Mouse (Mus musculus) kidney, adult 2 months (tissue): ENCODE data around the gene Xkr8. TPM values are rescaled to one million over a fixed set of nuclear protein-coding genes. Genes with fewer than 3 reads are reported as not detected.
A peak's percentile ranks its signal among the peaks of the same experiment; 100 is the strongest.

ENCODE experiments used
- DNase-seq: peaks from one replicate; pipeline ENCODE4 v3.0.0; 2021
- H3K27ac ChIP-seq: fragments of 200-500 bp; 2 replicates; pipeline ENCODE4 v1.5.1; 2012; ENCODE audit warnings: low read depth, low read length, control low read depth, inconsistent platforms; ENCODE audit not compliant: insufficient read depth
- H3K27me3 ChIP-seq: fragments of 200-500 bp; replicated peaks from 2 replicates; pipeline ENCODE4 v1.6.1; 2012; ENCODE audit warnings: mild to moderate bottlenecking, moderate library complexity, low read length, inconsistent platforms; ENCODE audit not compliant: control insufficient read depth, insufficient read depth
- H3K36me3 ChIP-seq: fragments of 200-500 bp; 2 replicates; pipeline ENCODE4 v1.6.1; 2012; ENCODE audit warnings: mild to moderate bottlenecking, moderate library complexity, low read length, inconsistent platforms; ENCODE audit not compliant: control insufficient read depth, insufficient read depth
- H3K4me1 ChIP-seq: fragments of 200-500 bp; 2 replicates; pipeline ENCODE4 v1.6.1; 2011; ENCODE audit warnings: low read length; ENCODE audit not compliant: control insufficient read depth, insufficient read depth
- H3K4me3 ChIP-seq: fragments of 200-500 bp; 2 replicates; pipeline ENCODE4 v1.5.1; 2011; ENCODE audit warnings: mild to moderate bottlenecking, low read depth, low read length, control low read depth; ENCODE audit not compliant: insufficient read depth
- CTCF ChIP-seq: fragments of 200-500 bp; conservative IDR thresholded peaks from 2 replicates; pipeline ENCODE4 v1.5.1; 2011; ENCODE audit warnings: low read depth, mild to moderate bottlenecking, control low read depth, low read length, moderate library complexity, mixed read lengths; ENCODE audit not compliant: insufficient read depth, insufficient read length
- POLR2A ChIP-seq: fragments of 200-500 bp; IDR thresholded peaks from one replicate; pipeline ENCODE4 v1.6.1; 2011; ENCODE audit warnings: low read depth, low read length, control low read depth
- WGBS: fragments of 180-500 bp; shearing (Covaris S2); methylation state at CpG from one replicate; pipeline ENCODE4 v1.1.7; 2018; 5-methylcytosine and 5-hydroxymethylcytosine counted together
- polyA plus RNA-seq: library from polyadenylated mRNA; depleted of rRNA; stranded (reverse); fragments of >200 nt; gene quantifications from 2 replicates; pipeline ENCODE4 v1.2.3, GENCODE M21; 2012

The Xkr8 gene
- polyA plus RNA-seq, 1 experiment, result 4.4 TPM

DNA sequence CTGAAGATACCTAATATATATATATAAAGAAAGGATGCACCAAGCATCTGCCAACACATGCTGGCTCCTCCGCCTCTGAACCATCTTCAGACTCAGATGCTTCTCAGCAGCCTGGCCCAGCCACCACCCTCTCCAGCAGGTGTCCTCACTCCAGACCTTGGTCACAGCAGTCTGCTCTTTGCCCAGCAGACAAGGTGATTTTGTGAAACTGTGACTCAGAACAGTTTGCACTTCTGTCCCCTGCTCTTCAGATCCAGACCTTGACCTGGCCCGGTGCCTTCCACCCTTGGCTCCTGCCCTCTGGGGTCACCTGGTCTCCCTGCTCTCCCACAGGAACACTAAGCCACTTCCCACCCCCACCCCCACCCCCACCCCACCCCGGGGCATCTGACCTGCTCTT is 3.5 kb upstream of the Xkr8 start:
- Histone ChIP-seq H3K4me1 (no peaks in the 10 kb centered on the region), H3K27me3 (no peaks in the 10 kb centered on the region), H3K36me3 (no peaks in the 10 kb centered on the region), H3K4me3 (no peak overlapping the region), H3K27ac (no peak overlapping the region)
- peak; percentile 62 for DNase-seq
- no peak for TF ChIP-seq POLR2A
- TF ChIP-seq CTCF, result peak; percentile 44
- WGBS, result 55% methylated on average over 3 of the region's 3 CpGs

DNA sequence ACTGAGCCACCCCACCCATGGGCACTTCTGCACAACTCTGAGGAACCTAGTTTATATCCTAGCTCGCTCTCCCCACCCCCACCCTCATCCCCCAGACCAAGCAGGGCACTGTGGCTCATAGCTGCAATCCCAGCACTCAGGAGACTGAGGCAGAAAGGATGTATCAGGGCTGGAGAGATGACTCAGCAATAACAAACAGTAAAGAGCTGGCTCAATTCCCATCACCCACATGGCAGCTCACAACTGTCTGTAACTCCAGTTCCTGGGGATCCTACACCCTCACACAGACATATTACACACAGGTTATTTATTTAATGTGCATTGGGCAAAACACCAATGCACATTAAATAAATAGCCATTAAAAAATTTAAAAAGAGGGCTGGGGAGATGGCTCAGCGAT is 3.0 kb upstream of the Xkr8 start:
- WGBS, result 82% methylated on average over 2 of the region's 2 CpGs

DNA sequence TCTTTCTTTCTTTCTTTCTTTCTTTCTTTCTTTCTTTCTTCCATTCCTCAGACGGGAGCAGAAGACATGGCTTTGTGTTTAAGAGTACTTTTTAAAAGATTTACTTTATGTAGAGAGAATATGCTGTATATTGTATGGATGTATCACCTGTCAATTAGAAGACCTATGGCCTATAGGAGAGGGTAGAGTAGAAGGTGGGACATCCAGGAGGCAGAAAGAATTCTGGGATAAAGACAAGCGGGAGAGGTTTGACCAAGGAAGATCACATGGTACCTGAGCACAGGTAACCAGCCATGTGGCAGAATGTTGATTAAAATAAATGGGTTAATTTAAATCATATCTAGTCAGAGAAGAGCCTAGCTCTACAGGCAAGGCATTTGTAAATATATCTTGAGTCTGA is 2.4 kb upstream of the Xkr8 start:
- no peak for DNase-seq
- H3K36me3 ChIP-seq, result no peaks in the 10 kb centered on the region
- no peaks in the 10 kb centered on the region for H3K4me1 ChIP-seq
- no peak for TF ChIP-seq POLR2A
- TF ChIP-seq CTCF, result no peak
- WGBS, result 95% methylated on average over 2 of the region's 2 CpGs
- H3K4me3 ChIP-seq, result no peak overlapping the region
- no peak overlapping the region for H3K27ac ChIP-seq
- no peaks in the 10 kb centered on the region for H3K27me3 ChIP-seq

More for the DNA sequence above, 3.0 kb upstream of the Xkr8 start:
- no peak overlapping the region for H3K27ac ChIP-seq
- no peak overlapping the region for H3K4me3 ChIP-seq
- no peak for DNase-seq
- H3K27me3 ChIP-seq, result no peaks in the 10 kb centered on the region
- H3K4me1 ChIP-seq, result no peaks in the 10 kb centered on the region
- no peaks in the 10 kb centered on the region for H3K36me3 ChIP-seq
- TF ChIP-seq POLR2A (no peak), CTCF (no peak)

DNA sequence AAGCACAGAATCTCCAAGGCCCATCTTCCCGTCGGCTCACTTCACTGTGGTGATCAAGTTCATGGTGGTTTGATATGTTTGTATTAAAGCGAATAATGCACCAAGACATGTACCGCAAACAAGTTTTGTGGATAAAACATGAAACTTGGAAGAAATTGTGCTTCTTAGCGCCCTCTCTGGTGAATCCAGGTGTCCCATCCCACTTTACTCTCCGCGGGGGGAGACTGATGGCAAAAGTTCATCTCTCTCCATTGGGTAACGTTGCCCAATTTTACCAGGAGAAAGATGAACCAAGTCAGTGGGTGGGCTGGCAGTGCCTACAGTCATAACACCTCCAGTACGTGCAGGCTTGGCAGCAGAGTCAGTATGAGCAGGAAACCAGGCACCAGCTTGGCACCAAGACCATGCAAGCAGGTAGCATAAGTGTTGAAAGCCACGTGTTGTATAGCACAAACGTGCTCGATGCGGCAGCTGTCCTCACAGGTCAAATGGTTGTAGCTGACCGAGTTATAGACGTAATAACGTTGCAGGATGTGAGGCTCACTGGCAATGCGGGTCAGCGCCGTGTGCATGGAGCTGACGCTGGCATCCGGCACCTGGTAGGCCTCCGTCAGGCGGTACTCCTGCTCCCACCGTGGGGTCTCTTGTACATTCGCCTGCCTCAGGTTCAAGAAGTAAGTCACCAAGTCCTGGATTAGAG is 875 bp upstream of the Xkr8 start:
- 95% methylated on average over 25 of the region's 25 CpGs for WGBS
- Histone ChIP-seq H3K36me3 (no peaks in the 10 kb centered on the region), H3K4me3 (no peak overlapping the region), H3K27ac (no peak overlapping the region), H3K4me1 (no peaks in the 10 kb centered on the region), H3K27me3 (no peaks in the 10 kb centered on the region)
- no peak for TF ChIP-seq CTCF
- no peak for TF ChIP-seq POLR2A
- DNase-seq, result no peak

DNA sequence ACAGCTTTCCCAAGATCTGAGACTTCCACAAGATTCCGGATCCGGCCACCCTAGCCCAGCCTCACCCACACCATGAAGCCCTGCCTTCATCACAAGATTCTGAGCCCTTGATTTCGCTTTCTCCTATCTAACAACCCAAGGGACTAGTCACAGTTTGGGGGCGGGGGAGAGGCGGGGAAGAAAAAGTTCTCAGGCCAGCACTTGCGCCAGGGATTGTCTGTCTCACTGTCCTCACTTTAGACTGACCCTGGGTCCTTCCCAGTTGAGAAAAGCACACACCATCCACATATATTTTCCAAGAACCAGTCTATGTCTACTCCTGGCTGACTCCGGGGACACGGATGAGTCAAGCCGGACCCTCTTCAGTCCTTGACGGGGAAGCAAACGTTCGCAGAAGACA is 730 bp downstream of the Xkr8 start:
- Histone ChIP-seq H3K36me3 (no peaks in the 10 kb centered on the region), H3K4me3 (peak overlapping the region; percentile 55; the same call in 1 of the 2 replicates), H3K27ac (no peak overlapping the region), H3K4me1 (no peaks in the 10 kb centered on the region), H3K27me3 (no peaks in the 10 kb centered on the region)
- TF ChIP-seq POLR2A (no peak), CTCF (no peak)
- WGBS, result 54% methylated on average over 12 of the region's 12 CpGs
- DNase-seq, result no peak

DNA sequence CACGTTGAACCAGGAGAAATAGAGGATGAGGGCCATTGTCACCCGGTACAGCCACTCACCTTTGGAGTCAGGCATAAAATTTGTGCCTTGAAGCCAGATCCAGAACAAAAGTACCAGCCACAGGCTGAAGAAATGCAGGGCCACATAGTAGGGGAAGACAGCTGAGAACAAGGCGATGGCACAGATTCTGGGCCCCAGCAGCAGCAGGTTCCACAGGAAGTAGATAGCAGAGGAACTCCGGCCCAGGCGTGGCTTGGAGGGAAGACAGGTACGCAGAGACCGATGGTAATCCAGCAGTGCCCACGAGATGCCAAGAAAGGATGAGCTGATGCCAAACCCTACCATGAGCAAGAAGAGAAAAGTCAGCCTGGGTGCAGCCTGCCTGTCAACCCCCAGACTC is 4.1 kb downstream of the Xkr8 start:
- H3K36me3 ChIP-seq, result no peaks in the 10 kb centered on the region; the same call in 1 of the 2 replicates
- no peaks in the 10 kb centered on the region for H3K27me3 ChIP-seq
- no peak overlapping the region for H3K27ac ChIP-seq
- TF ChIP-seq CTCF (no peak), POLR2A (no peak)
- no peak overlapping the region for H3K4me3 ChIP-seq
- DNase-seq, result no peak
- no peaks in the 10 kb centered on the region for H3K4me1 ChIP-seq
- 84% methylated on average over 8 of the region's 8 CpGs for WGBS

DNA sequence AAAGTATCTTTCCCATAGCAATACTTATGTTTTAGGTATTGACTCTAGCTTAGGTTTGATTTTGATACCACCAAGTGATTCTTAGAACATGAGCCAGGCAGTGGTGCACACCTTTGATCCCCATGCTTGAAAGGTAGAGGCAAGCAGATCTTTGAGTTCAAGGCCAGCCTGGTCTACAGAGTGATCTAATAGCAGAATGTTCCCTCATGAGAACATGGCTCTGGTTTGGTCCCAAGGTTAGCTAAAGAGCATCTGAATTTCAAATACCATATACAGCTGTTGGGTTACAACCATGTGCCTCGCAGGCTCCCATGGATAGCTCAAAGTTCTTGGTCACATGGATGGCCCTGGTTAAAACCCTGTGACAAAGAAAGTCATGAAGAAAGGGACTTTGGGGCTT is 14.1 kb downstream of the Xkr8 start:
- TF ChIP-seq CTCF (no peak), POLR2A (no peak)

DNA sequence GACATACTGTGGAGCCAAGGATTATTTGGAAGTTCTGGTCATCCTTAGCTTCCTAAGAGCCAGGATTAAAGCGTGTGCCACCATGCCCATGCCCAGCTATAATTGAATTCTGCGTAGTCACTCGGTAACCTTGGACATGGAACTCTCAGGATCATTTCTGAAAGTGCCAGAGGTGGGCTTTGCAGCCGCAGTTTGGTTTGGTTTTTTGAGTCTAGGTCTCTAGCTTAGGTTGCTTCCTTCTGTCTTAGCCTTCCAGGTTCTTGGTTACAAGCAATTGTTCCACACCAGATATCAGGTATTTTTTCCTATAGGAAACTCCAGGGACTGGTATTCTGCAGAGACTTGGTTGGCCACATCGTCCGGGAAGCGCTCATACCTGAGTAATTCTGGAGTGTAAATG is 19.2 kb downstream of the Xkr8 start:
- 96% methylated on average over 7 of the region's 7 CpGs for WGBS
- DNase-seq, result no peak
- Histone ChIP-seq H3K27ac (no peak overlapping the region), H3K27me3 (no peaks in the 10 kb centered on the region), H3K36me3 (peaks cover 6% of the 10 kb centered on the region), H3K4me3 (no peak overlapping the region), H3K4me1 (no peaks in the 10 kb centered on the region)
- no peak for TF ChIP-seq POLR2A
- no peak for TF ChIP-seq CTCF

More for the DNA sequence above, 14.1 kb downstream of the Xkr8 start:
- DNase-seq, result no peak
- no peaks in the 10 kb centered on the region for H3K27me3 ChIP-seq
- H3K36me3 ChIP-seq, result peaks cover 6% of the 10 kb centered on the region
- no peak overlapping the region for H3K27ac ChIP-seq
- no peaks in the 10 kb centered on the region for H3K4me1 ChIP-seq
- 88% methylated on average over 1 of the region's 1 CpGs for WGBS
- H3K4me3 ChIP-seq, result no peak overlapping the region
